Mouse (Mus musculus) neural tube, embryonic 10.5 days (tissue): ENCODE results near the gene Orm1.

Experiments used
- DNase-seq: peaks from one replicate; pipeline ENCODE4 v3.0.0-alpha.2; 2017; ENCODE audit warnings: low spot score; ENCODE audit errors: extremely low spot score

The Orm1 gene

DNA sequence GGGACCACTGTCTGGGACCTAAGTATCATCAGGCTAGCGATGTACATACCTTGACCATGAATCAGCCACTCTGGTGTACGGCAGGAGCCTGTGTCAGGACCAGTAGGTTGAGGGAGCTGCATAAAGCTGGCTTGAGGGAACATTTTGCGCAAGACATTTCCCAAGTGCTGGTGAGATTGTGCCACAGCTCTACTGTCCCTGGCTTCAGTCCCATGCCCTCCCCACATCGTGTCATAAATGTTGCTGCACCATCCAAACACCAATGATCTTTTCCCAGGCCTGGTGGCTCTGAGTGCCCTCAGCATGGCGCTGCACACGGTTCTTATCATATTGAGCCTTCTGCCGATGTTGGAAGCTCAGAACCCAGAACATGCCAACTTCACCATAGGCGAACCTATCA is at the start of gene Orm1:
Orm1 (plus strand) TSS at position 266 of the 400 bp plus-strand sequence.
- no peak for DNase-seq

DNA sequence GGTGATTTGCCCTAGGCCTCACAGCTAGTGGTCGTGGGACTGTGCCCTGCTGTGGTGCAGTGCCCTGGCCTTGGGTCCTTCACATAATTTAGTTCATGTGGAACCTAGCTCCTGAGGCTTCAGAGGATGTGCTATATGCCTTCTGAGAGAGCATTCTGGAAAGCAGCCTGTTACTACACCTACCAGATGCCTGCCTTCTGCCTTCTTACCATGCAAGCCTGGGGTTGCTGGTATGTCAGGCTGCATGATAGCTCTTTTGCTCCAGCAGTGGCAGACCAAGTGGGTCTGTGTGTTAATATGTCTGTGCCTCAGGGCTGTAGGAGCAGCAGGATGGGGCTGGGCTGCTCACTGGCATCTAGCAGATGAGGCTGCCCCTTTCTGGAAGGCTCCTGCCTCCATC is 48.7 kb upstream of the Orm1 start:
- no peak for DNase-seq

DNA sequence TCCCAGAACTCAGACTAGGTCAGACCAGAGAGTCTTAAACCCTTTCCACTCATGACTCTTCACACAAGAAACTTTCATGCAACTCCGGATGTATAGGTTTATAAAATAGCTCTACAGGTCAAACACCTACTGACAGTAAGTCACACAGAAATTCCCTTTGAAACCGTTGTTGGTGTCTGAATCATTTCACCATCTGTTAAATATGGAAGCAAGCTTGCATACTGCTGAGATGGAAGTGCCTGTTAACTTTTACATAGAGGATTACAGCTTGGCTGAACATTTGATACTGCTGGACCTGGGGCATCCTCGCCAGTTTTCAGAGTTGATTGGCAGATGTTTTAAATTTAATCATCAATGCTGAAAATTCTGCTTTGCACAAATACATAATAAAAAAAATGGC is 48.1 kb upstream of the Orm1 start:
- DNase-seq: no peak

DNA sequence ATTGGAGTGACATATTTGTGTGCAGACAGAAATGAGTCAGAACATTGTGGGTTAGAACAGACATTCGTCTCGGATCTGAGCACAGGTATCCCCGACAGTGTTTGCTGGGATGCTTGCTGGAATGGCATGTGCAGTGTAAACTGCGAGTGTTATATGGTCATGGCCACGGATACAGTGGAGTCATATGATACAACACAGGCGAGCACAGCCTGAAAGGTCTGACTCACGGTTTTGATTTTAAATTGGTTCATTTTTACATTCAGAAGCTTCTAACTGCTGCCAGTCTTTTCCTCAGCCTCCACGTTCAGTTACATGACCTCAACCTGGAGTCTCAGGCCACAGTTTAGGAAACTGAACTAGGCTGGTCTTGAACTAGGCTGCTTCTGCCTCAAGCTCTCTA is 47.5 kb upstream of the Orm1 start:
- DNase-seq: no peak

DNA sequence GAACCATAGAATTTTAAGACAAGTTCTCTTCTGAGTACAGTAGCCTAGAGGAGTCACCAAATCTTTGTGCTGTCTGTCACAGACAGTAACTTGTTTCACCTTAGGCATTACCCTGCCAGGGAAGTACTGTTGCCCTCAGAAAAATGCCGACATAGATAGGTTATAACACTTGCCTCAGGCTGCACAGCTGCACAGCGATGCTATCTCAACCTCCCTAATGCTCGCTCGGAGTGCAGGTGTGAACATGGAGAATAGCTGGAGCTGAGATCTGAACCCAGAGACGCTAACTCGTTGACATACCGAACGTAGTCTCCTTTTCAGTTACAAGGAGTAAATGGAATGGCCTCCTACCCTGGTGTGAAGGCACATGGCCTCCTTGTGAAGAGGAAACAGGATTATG is 46.2 kb upstream of the Orm1 start:
- no peak for DNase-seq

DNA sequence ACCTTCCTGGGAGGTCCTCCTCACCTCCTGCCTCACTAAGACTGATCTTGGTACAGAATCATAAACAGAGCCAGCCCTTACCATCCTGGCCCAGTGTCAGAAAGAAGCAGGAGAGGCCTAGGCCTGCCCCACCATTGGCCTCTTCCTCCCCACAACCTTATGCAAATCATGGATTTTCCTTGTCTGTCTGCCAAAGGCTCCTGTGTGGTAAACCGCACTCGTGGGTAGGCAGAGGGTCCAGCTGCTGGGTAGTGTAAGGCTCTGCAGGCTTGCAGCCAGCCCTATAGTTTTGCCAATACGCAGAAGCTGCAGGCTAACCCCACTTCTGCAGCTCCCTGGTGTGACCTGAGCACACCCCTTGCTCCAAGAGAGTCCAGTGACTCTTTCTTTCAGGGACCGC is 41.7 kb upstream of the Orm1 start:
- DNase-seq: no peak

DNA sequence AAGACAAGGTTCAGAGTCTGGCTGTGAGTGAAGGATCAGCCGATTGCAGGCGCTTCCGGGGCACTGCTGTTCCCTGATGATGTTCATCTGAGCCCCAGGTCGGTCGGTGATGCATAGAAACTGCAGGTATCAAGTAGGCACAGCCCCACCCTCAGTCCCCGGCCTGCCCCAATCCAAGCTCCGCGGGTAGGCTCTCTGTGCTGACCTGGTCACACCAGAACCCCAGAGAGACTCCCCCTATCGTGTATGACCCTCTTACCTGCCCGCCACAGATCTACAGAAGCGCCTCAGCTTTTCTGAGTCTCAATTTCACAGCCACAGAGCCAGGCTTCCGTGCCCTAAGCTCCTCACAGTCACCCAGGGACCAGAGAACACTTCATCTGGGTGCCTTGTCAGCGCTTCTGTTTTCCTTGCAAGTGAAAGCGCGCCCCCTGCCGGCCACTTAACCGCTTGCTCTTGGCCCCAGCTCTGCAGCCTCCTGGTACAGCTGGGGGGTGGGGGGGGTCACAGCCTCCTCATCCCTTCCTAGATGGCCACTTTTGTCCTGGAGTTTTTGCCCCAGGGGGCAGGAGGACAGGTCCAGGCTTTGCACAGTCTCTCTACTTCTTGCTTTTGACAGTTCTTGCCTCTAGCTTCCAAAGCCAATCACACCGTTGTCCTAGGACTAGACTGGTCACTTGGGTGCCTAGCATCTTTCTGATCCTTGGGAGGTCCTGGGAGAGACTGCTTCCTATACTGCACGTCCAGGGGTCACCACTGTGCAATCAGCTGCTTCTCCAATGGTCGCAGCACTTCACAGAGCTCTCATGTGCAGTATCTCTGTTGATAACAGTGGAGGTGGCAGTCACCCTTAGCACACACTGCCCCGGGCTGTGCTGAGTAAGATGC is 36.9 kb upstream of the Orm1 start:
- DNase-seq: peak; percentile 88

DNA sequence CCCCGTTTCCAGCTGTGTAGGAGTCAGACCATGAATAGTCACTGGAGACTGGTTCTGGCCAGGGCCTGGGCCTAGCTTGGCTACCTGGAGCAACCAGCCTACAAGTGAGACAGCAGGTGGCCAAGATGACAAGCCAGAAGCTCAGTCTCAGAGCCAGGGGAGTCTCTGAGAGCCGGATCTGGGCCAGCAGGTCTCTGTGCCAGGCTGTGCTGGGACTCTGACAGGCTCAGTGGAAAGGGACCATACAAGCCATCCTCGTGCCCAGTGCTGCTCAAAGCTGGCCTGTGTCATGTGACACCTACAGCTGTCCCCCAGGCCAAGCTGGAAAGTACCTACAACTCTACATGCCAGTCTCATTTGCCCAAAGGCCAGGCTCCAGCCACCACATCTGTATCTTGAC is 36.0 kb upstream of the Orm1 start:
- DNase-seq: no peak

DNA sequence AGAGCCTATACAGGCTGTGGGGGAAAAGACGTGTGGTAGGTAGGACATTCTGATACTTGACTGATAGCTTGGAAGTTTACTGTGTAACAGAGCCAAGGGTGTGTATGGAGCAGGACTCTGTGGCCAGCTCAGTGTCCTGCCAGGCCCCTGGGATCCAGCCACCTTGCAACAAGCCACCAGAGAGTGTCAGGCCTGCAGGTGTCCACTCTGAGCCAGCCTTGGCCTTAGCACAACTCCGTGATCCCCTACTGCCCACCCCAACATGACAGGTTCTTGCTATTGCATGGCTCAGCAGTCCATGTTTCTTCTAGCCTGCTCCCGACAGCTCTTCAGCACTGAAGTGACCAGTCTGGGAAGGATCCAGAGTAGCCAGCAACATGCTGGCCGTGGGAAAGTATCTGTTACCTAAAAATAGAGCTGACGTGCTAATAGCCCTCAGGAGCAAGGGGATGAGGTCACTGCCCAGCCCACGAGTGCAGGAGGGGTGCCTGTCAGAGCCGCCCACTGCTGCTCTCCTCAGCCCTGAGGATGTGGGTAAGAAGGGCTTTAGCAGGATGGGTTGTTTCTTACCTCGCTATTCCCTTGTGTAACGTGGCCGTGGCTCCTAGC is 34.0 kb upstream of the Orm1 start:
- DNase-seq: no peak

DNA sequence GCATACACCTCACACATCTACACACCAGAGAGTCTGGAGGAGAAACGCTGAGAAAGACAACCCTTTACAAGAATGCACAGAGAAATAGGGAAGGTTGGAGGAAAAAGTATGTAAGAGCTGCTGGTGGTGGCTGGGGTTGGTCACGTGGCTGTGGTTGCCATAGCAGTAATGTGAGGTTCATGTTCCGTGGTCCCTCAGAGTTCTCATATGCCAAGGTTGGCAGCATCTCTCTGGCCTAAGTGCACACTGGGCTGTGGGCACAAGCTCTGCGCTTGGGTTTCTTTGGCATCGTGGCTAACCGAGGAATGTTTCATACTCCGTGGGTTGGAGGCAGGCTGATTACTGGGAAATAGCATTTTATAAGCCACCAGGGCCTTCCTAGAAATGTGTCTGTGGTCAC is 32.9 kb upstream of the Orm1 start:
- no peak for DNase-seq

DNA sequence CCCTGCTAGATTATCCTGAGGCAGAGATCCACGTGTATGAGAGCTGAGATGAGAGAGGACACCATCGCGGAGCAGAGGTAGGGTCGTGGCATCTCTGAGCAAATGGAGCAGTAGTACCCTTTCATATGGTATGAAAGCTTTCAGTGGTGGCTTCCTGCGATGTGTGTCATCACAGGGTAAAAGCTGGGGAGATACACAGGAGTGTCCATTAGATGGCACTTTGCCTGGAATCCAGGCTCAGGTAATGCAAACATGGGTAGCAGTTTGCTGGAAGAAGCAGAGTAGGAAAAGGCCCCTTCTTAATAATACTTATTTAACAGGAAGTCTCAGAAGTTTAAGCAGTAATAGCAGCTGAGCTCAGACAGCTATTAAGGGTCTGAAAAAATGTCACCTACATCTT is 30.3 kb upstream of the Orm1 start:
- no peak for DNase-seq

DNA sequence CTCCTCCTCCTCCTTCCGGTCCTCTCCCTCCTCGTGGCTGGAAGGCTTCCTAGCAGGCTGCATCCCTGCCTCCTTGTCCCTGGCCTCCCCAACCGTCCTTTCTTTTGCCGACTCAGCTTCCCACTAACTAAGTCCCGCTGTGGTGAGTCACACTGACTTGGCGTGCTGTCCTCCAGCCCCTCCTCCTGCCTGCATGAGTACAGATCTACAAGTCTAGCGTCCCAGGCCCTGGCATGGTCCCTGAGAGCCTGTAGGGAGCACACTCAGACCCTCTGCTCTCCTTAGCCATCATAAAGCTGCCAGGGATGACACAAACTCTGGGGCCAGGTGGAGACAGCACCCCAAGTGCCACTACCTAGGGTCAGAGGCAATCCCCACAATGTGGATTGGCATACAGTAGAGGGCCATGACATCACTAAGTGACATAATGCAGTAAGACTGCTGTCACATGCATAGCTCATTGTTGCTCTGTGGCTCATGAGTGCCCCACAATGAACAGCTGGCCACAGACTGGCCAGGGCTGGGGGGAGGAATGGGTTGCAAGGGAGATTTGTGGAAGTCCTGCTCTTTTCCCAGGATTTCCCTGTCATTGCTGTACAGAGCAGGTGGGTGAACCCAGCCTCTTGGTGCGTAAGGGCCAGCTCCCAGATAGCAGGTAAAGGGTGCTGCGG is 28.1 kb upstream of the Orm1 start:
- DNase-seq: no peak

DNA sequence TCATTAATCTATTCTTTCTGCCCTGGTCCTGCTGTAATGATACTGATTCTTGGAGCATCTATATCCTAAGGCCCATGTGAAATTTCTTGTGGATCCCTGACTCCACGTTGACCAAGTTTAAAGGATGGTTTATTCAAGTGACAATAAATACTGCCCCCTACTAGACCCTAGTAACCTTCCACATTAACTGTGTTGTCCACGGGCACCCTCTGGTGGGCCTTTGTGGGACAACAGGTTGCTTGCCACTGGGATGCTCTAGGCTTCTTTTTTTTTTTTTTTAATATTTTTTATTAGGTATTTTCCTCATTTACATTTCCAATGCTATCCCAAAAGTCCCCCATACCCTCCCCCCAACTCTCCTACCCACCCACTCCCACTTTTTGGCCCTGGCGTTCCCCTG is 24.8 kb upstream of the Orm1 start:
- DNase-seq: peak; percentile 57

DNA sequence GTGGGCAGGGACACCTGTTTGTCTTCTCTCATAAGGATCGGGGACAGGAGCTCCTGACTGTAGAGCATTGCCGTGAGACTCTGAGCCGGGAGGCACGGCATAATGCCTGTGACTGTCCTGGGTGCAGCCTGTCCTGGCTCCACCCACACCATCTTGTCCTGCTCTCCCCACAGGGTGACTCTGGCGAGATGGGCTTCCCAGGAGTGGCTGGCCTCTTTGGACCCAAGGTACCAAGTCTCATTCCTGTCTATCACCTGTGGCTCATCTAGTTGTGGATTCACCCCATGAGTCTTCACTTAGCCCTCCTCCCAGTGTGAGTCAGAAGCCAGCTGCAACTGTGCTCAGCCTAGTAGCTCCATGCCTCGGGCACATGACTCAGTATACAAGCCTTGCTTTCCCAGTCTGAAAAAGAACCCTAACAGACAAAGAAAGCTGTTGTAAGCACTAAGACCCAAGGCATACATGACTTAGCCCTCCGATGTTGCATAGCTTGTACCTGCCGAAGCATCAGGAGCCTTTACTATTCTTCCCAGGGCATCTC is 21.0 kb upstream of the Orm1 start:
- no peak for DNase-seq

DNA sequence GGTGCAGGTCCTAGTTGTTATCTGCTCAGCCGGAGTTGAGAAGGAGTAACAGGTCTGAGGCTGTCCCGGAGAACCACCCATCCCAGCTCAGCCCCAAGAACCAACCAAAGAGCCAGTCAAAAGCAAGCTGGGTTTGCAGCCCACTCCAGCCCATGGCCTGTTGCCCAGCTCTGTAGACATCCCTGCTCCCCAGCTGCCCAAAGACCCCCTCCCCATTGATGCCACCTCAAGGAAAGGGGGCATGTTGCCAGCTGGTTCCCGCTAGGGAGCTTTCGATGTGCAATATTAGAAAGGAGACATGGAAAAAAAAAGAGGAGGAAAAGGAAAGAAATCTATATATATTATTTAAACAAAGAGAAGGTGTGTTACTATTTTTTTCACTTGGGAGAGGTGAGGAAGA is 11.0 kb upstream of the Orm1 start:
- no peak for DNase-seq

DNA sequence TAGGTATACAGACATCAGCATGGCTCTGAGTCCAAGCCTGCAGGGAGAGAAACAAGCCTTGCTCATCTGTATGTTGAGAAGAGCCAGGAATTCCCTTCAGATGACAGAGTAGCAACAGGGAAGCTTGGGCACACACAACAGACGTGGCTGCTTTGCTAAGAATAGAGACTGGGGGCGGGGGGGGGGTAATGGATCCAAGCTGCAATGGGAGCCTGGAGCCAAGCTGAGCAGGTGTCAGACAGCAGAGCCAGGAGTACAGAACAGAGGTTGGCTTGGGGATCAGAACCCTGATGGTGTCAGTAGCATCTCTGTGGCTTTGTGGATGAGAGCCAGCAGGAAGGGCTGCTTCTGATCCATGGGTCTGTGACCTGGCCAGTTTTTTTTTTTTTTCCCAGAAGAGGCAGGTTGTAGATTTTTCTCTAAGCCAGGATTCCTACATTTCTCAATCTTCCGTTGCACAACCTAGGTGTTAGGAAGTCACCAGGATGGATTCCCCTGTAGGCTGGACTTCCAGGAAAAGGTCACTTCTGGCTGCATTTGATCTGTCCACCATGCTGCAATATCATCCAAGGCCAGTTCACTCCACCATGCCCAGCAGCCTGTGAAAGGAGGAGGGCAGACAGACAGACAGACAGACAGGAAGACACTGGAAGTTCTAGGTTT is 5.8 kb upstream of the Orm1 start:
- DNase-seq: no peak

DNA sequence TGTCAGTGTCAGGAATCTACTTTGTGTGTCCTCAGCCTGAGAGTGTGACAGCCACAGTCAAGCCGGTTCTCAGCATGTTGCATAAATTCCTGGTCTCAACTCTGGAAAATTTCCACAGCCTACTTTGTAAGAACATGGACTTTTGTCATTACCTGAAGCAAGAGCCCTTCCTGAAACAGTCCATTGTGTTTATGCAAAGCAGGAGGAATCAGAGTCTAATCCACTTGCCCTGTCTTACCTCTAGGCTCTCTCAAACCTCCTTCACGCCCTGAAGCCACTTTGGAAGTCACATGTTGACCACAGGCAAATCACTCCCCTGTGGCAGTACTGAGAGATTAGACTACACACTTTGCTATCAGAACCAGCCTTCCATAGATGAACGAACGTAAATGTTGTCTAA is 1.9 kb upstream of the Orm1 start:
- DNase-seq: no peak

DNA sequence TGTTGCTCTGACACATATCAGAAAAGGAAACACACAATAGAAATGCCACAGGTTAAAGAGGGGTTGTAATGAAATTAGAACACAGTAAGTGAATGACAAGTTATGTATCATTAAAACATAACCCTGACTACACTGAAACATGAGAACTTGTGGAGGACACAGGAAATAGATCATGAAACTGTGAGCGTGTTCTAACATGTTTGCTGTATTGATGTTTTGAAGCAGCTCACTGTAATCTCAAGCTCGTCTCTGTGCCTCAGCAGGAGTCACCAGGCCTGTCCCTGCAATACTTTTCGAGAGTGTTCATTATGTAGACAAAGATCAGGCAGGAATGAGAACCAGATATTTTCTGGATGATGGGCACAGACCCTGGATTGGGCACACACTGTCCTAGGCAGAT is 752 bp upstream of the Orm1 start:
- DNase-seq: no peak

DNA sequence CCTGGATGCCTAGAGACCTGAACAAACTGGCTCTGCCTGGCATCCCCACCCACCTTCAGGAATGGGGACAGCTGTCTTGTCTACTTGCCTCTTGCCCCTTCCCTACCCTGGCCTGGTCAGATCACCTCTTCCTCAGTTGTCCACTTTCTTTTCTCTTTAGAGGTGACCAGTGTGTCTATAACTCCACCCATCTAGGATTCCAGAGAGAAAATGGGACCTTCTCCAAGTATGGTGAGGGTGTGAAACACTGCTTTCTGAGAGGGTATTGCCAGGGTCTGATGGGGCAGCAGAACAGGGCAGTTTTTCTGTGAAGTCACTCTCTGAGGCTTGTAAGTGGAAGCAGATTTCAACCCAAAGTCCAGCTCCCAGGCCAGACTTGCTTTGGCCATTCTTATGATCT is 901 bp downstream of the Orm1 start:
- no peak for DNase-seq

DNA sequence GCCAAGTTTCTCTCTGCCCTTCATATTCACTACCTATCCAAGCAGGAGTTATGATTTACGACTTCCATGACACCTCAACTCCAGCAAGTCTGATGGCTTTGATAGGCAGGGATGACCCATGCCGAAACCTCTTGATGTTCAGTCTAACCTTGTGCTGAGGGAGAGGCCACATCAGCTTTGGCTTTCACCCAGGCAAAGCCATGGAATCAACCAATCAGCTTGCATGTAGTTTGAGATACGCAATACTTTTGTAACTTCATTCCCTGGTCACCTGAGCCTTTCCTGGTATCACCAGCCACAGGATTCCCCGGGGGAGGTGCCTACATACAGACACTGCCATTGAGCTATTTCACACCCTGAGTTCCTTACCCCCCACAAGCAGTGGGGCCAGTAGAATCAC is 2.3 kb downstream of the Orm1 start:
- DNase-seq: no peak

DNA sequence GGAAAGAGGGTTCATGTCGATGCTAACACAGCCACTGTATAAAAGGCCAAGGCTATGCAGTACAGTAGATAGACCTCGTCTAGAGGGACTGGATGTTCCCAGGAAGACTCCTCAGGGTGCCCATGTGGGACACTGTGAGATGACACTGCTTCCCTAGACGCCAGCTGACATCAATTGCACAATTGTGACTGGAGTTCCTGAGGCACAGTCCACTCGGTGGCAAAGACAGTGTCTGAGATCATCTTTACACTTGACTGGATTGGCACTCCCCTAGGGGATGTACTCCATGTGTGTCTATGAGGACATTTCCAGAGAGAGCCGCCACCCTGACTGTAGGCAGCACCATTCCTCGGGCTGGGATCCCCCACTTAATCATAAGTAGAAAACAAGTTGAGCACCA is 4.2 kb downstream of the Orm1 start:
- DNase-seq: no peak
